Mouse (Mus musculus) myocyte (in vitro differentiated cells): ENCODE data around the gene Adarb2. TPM values are rescaled to one million over a fixed set of nuclear protein-coding genes. Genes with fewer than 3 reads are reported as not detected.

Experiments used
- H3K27me3 ChIP-seq: one replicate; pipeline ENCODE4 v1.6.1; 2011; ENCODE audit not compliant: control insufficient read depth, insufficient read depth, insufficient read length
- H3K36me3 ChIP-seq: one replicate; pipeline ENCODE4 v1.6.1; 2011; ENCODE audit not compliant: control insufficient read depth, insufficient read depth
- H3K4me2 ChIP-seq: one replicate; pipeline ENCODE4 v1.6.1; 2011; ENCODE audit warnings: low read depth, control low read depth
- H3K4me3 ChIP-seq: one replicate; pipeline ENCODE4 v1.5.1; 2011; ENCODE audit warnings: mild to moderate bottlenecking, control low read depth, moderate library complexity
- H3K79me2 ChIP-seq: one replicate; pipeline ENCODE4 v1.6.1; 2011; ENCODE audit not compliant: control insufficient read depth, insufficient read depth
- H3ac ChIP-seq: one replicate; pipeline ENCODE4 v1.6.1; 2011; ENCODE audit not compliant: control insufficient read depth, insufficient read length
- CEBPB ChIP-seq: IDR thresholded peaks from 2 replicates; pipeline ENCODE4 v1.6.1; 2011; ENCODE audit warnings: mild to moderate bottlenecking, moderate library complexity; ENCODE audit not compliant: poor library complexity, insufficient read depth, severe bottlenecking
- E2F4 ChIP-seq: IDR thresholded peaks from one replicate; pipeline ENCODE4 v1.6.1; 2011; ENCODE audit warnings: mild to moderate bottlenecking, control low read depth, moderate library complexity; ENCODE audit not compliant: insufficient read depth
- MAX ChIP-seq: IDR thresholded peaks from one replicate; pipeline ENCODE4 v1.6.1; 2011; ENCODE audit warnings: low read depth, mild to moderate bottlenecking, control low read depth
- MYOD1 ChIP-seq, 3 experiments: IDR thresholded peaks; one replicate each; pipeline ENCODE4 v1.6.1; 2011; ENCODE audit warnings: control low read depth in 2 of 3, low read depth in 2 of 3, mild to moderate bottlenecking in 2 of 3, moderate library complexity in 1 of 3; ENCODE audit not compliant: insufficient read length in 2 of 3, control insufficient read depth in 1 of 3
- MYOG ChIP-seq, 3 experiments: IDR thresholded peaks; one replicate each; pipeline ENCODE4 v1.6.1; 2011; ENCODE audit warnings: control low read depth in 2 of 3, low read depth in 2 of 3, mild to moderate bottlenecking in 2 of 3; ENCODE audit not compliant: insufficient read length in 2 of 3, control insufficient read depth in 1 of 3, insufficient read depth in 1 of 3
- POLR2A ChIP-seq: IDR thresholded peaks from one replicate; pipeline ENCODE4 v1.6.1; 2011; ENCODE audit warnings: low read depth, mild to moderate bottlenecking, control low read depth, moderate library complexity; ENCODE audit not compliant: insufficient read length
- POLR2AphosphoS2 ChIP-seq: IDR thresholded peaks from one replicate; pipeline ENCODE4 v1.6.1; 2011; ENCODE audit warnings: low read depth, control low read depth; ENCODE audit not compliant: insufficient read length
- REST ChIP-seq: IDR thresholded peaks from one replicate; pipeline ENCODE4 v1.6.1; 2011; ENCODE audit warnings: mild to moderate bottlenecking, control low read depth, moderate library complexity; ENCODE audit not compliant: insufficient read depth, insufficient read length
- SRF ChIP-seq: IDR thresholded peaks from one replicate; pipeline ENCODE4 v1.6.1; 2011; ENCODE audit warnings: low read depth; ENCODE audit not compliant: control insufficient read depth, insufficient read length
- TCF12 ChIP-seq: IDR thresholded peaks from one replicate; pipeline ENCODE4 v1.6.1; 2011; ENCODE audit warnings: mild to moderate bottlenecking, control low read depth; ENCODE audit not compliant: poor library complexity, insufficient read depth, severe bottlenecking
- TCF3 ChIP-seq: IDR thresholded peaks from one replicate; pipeline ENCODE4 v1.6.1; 2011; ENCODE audit warnings: low read depth, control low read depth; ENCODE audit not compliant: insufficient read length
- USF1 ChIP-seq: IDR thresholded peaks from one replicate; pipeline ENCODE4 v1.6.1; 2011; ENCODE audit warnings: low read depth, mild to moderate bottlenecking, control low read depth, moderate library complexity
- polyA plus RNA-seq: library from polyadenylated mRNA; unstranded; fragments of >200 nt; fragmentation: generic; extraction: Trizol; gene quantifications from one replicate; pipeline ENCODE4 v1.2.1, GENCODE M21; 2012; ENCODE audit warnings: missing spikeins

Gene Adarb2
- polyA plus RNA-seq, 1 experiment = not detected

- no peaks in the 10 kb centered on the region for H3K79me2 ChIP-seq
- no peak overlapping the region for H3ac ChIP-seq
- H3K4me2 ChIP-seq = no peak overlapping the region
- H3K36me3 ChIP-seq = no peaks in the 10 kb centered on the region
- TF ChIP-seq TCF3 (no peak), E2F4 (no peak), TCF12 (no peak), USF1 (no peak), MYOG (IDR thresholded peaks at IDR 0.05; ENCODE audit: control insufficient read depth in 1 of 3, insufficient read depth in 1 of 3, insufficient read length in 2 of 3, low read depth in 2 of 3) (no peak), CEBPB (no peak), REST (no peak), MYOD1 (IDR thresholded peaks at IDR 0.05; ENCODE audit: control insufficient read depth in 1 of 3, insufficient read length in 2 of 3, low read depth in 2 of 3) (no peak), POLR2AphosphoS2 (no peak), MAX (no peak), POLR2A (no peak), SRF (no peak)
- peaks cover 5% of the 10 kb centered on the region for H3K27me3 ChIP-seq
- no peak overlapping the region for H3K4me3 ChIP-seq
These were observed 408.3 kb downstream of the Adarb2 start for GRCm38 (mm10) chr13:8610956-8611355.

- Histone ChIP-seq H3K27me3 (peaks cover 5% of the 10 kb centered on the region), H3K36me3 (no peaks in the 10 kb centered on the region), H3K79me2 (no peaks in the 10 kb centered on the region), H3K4me2 (no peak overlapping the region), H3K4me3 (no peak overlapping the region), H3ac (no peak overlapping the region)
- TF ChIP-seq CEBPB (no peak), POLR2A (no peak), REST (no peak), MAX (no peak), MYOG (IDR thresholded peaks at IDR 0.05; ENCODE audit: control insufficient read depth in 1 of 3, insufficient read depth in 1 of 3, insufficient read length in 2 of 3, low read depth in 2 of 3) (no peak), MYOD1 (IDR thresholded peaks at IDR 0.05; ENCODE audit: control insufficient read depth in 1 of 3, insufficient read length in 2 of 3, low read depth in 2 of 3) (no peak), E2F4 (no peak), POLR2AphosphoS2 (no peak), TCF3 (no peak), TCF12 (no peak), SRF (no peak), USF1 (no peak)
These were observed 410.1 kb downstream of the Adarb2 start for GRCm38 (mm10) chr13:8612618-8613391.

GRCm38 (mm10) chr13:8616685-8617084 is 414.0 kb downstream of the Adarb2 start:
- no peak for TF ChIP-seq POLR2AphosphoS2
- no peak for TF ChIP-seq MAX
- no peak for TF ChIP-seq MYOG (IDR thresholded peaks at IDR 0.05; ENCODE audit: control insufficient read depth in 1 of 3, insufficient read depth in 1 of 3, insufficient read length in 2 of 3, low read depth in 2 of 3)
- no peak for TF ChIP-seq MYOD1 (IDR thresholded peaks at IDR 0.05; ENCODE audit: control insufficient read depth in 1 of 3, insufficient read length in 2 of 3, low read depth in 2 of 3)
- no peak for TF ChIP-seq REST
- no peak for TF ChIP-seq TCF12
- no peak for TF ChIP-seq E2F4
- TF ChIP-seq SRF = no peak
- no peak for TF ChIP-seq TCF3
- no peak for TF ChIP-seq POLR2A
- no peak for TF ChIP-seq CEBPB
- TF ChIP-seq USF1 = no peak
- Histone ChIP-seq H3ac (no peak overlapping the region), H3K79me2 (no peaks in the 10 kb centered on the region), H3K36me3 (no peaks in the 10 kb centered on the region), H3K27me3 (peaks cover 5% of the 10 kb centered on the region), H3K4me3 (no peak overlapping the region), H3K4me2 (no peak overlapping the region)

- no peaks in the 10 kb centered on the region for H3K36me3 ChIP-seq
- H3K79me2 ChIP-seq = no peaks in the 10 kb centered on the region
- no peak overlapping the region for H3ac ChIP-seq
- no peak overlapping the region for H3K4me3 ChIP-seq
- H3K27me3 ChIP-seq = no peaks in the 10 kb centered on the region
- no peak for TF ChIP-seq TCF3
- no peak for TF ChIP-seq MYOD1 (IDR thresholded peaks at IDR 0.05; ENCODE audit: control insufficient read depth in 1 of 3, insufficient read length in 2 of 3, low read depth in 2 of 3)
- TF ChIP-seq REST = no peak
- no peak for TF ChIP-seq MAX
- no peak for TF ChIP-seq USF1
- TF ChIP-seq SRF = no peak
- no peak for TF ChIP-seq CEBPB
- TF ChIP-seq POLR2AphosphoS2 = no peak
- TF ChIP-seq MYOG (IDR thresholded peaks at IDR 0.05; ENCODE audit: control insufficient read depth in 1 of 3, insufficient read depth in 1 of 3, insufficient read length in 2 of 3, low read depth in 2 of 3) = no peak
- no peak overlapping the region for H3K4me2 ChIP-seq
These were observed 419.6 kb downstream of the Adarb2 start for GRCm38 (mm10) chr13:8622263-8622662.
